Mouse (Mus musculus) thymus, postnatal 36 days (tissue): ENCODE results near the gene Dusp1.

Source experiments
- DNase-seq, 2 experiments: peaks; one replicate each; pipeline ENCODE4 v3.0.0; 2022; ENCODE audit warnings: mixed read lengths in 2 of 2

Dusp1 gene

GRCm38 (mm10) chr17:26560526-26561289 lies 1.2 kb downstream of the Dusp1 start:
- peak in 1 of 2 experiments; percentile 16 for DNase-seq

GRCm38 (mm10) chr17:26553033-26553432 lies 8.9 kb downstream of the Dusp1 start:
- DNase-seq, result no peak

GRCm38 (mm10) chr17:26551104-26551503 lies 10.8 kb downstream of the Dusp1 start:
- no peak for DNase-seq

GRCm38 (mm10) chr17:26549148-26549809 lies 12.6 kb downstream of the Dusp1 start:
- no peak for DNase-seq

GRCm38 (mm10) chr17:26548566-26548965 lies 13.4 kb downstream of the Dusp1 start:
- DNase-seq, result no peak

GRCm38 (mm10) chr17:26547771-26548170 lies 14.2 kb downstream of the Dusp1 start:
- DNase-seq, result no peak

- no peak for DNase-seq
These were observed 17.5 kb downstream of the Dusp1 start for GRCm38 (mm10) chr17:26544319-26544963.

GRCm38 (mm10) chr17:26540083-26540482 lies 21.8 kb downstream of the Dusp1 start:
- DNase-seq, result no peak

GRCm38 (mm10) chr17:26537722-26538471 lies 24.0 kb downstream of the Dusp1 start:
- DNase-seq, result no peak

- no peak for DNase-seq
These were observed 26.4 kb downstream of the Dusp1 start for GRCm38 (mm10) chr17:26535251-26536136.

GRCm38 (mm10) chr17:26534695-26535094 lies 27.2 kb downstream of the Dusp1 start:
- DNase-seq, result no peak

- no peak for DNase-seq
These were observed 28.0 kb downstream of the Dusp1 start for GRCm38 (mm10) chr17:26533871-26534372.

- no peak for DNase-seq
These were observed 29.4 kb downstream of the Dusp1 start for GRCm38 (mm10) chr17:26532476-26533045.

GRCm38 (mm10) chr17:26531395-26532027 lies 30.4 kb downstream of the Dusp1 start:
- no peak for DNase-seq

GRCm38 (mm10) chr17:26530590-26531081 lies 31.3 kb downstream of the Dusp1 start:
- DNase-seq, result no peak

- DNase-seq, result no peak
These were observed 32.1 kb downstream of the Dusp1 start for GRCm38 (mm10) chr17:26529791-26530241.

- DNase-seq, result no peak
These were observed 33.2 kb downstream of the Dusp1 start for GRCm38 (mm10) chr17:26528751-26529150.

- DNase-seq, result no peak
These were observed 34.6 kb downstream of the Dusp1 start for GRCm38 (mm10) chr17:26527291-26527690.

GRCm38 (mm10) chr17:26525316-26525715 lies 36.6 kb downstream of the Dusp1 start:
- DNase-seq, result no peak

- DNase-seq, result no peak
These were observed 37.1 kb downstream of the Dusp1 start for GRCm38 (mm10) chr17:26524801-26525200.

GRCm38 (mm10) chr17:26524316-26524715 lies 37.6 kb downstream of the Dusp1 start:
- no peak for DNase-seq
